Mouse (Mus musculus) midbrain, postnatal 0 days (tissue): Measurements from ENCODE around the gene Mycbp2. TPM values are rescaled to one million over a fixed set of nuclear protein-coding genes. Genes with fewer than 3 reads are reported as not detected.

Experiments
- ATAC-seq: fragments of 200-750 bp; cut with Nextera tagmentation; 2 replicates; pipeline ENCODE4 v1.8.0; 2017; ENCODE audit warnings: moderate number of reproducible peaks, mild to moderate bottlenecking, moderate TSS enrichment, moderate library complexity; ENCODE audit not compliant: low FRiP score
- DNase-seq: peaks from one replicate; pipeline ENCODE4 v3.0.0-alpha.2; 2015; ENCODE audit warnings: low spot score
- H3K27ac ChIP-seq: fragments of 300-500 bp; sonication (generic); 2 replicates; pipeline ENCODE4 v1.5.1; 2014; ENCODE audit warnings: low read depth, mild to moderate bottlenecking, low read length, mixed read lengths
- H3K27me3 ChIP-seq: fragments of 300-500 bp; sonication (generic); 2 replicates; pipeline ENCODE4 v1.6.1; 2014; ENCODE audit warnings: low read length, control low read depth, mixed read lengths; ENCODE audit not compliant: insufficient read depth
- H3K36me3 ChIP-seq: fragments of 300-500 bp; sonication (generic); 2 replicates; pipeline ENCODE4 v1.6.1; 2014; ENCODE audit warnings: low read length, control low read depth, mixed read lengths; ENCODE audit not compliant: insufficient read depth
- H3K4me1 ChIP-seq: fragments of 300-500 bp; sonication (generic); 2 replicates; pipeline ENCODE4 v1.6.1; 2014; ENCODE audit warnings: mild to moderate bottlenecking, control low read depth, antibody characterized with exemption, low read length, mixed read lengths; ENCODE audit not compliant: insufficient read depth
- H3K4me2 ChIP-seq: fragments of 300-500 bp; sonication (generic); 2 replicates; pipeline ENCODE4 v1.6.1; 2014; ENCODE audit warnings: low read depth, mild to moderate bottlenecking, low read length, mixed read lengths; ENCODE audit not compliant: poor library complexity, severe bottlenecking
- H3K4me3 ChIP-seq: fragments of 300-500 bp; sonication (generic); 2 replicates; pipeline ENCODE4 v1.5.1; 2014; ENCODE audit warnings: low read depth, mild to moderate bottlenecking, low read length, moderate library complexity
- H3K9ac ChIP-seq: fragments of 300-500 bp; sonication (generic); replicated peaks from 2 replicates; pipeline ENCODE4 v1.6.1; 2014; ENCODE audit warnings: mild to moderate bottlenecking, low read length, moderate library complexity, mixed read lengths; ENCODE audit not compliant: poor library complexity, severe bottlenecking
- H3K9me3 ChIP-seq: fragments of 300-500 bp; sonication (generic); 2 replicates; pipeline ENCODE4 v1.6.1; 2016; ENCODE audit warnings: low read length, control low read depth
- CTCF ChIP-seq: IDR thresholded peaks from 2 replicates; pipeline ENCODE4 v1.5.1; 2016; ENCODE audit warnings: antibody characterized with exemption, mild to moderate bottlenecking
- WGBS: fragments of 180-500 bp; shearing (Covaris S2); extraction: QIAGEN DNeasy Blood & Tissue Kit; methylation state at CpG from one replicate; pipeline ENCODE4 v1.1.7; 2014; 5-methylcytosine and 5-hydroxymethylcytosine counted together
- polyA plus RNA-seq: library from polyadenylated mRNA; unstranded; fragments of >200 nt; fragmentation: Nextera tagmentation; extraction: Ambion mirVana; gene quantifications from 2 replicates; pipeline ENCODE4 v1.2.1, GENCODE M21; 2015
- total RNA-seq: library from RNA; depleted of rRNA; stranded (reverse); fragments of >200 nt; gene quantifications from 2 replicates; pipeline ENCODE4 v1.2.3, GENCODE M21; 2014

The Mycbp2 gene
- total and polyA plus RNA-seq, 2 experiments from 2014 or later: 64.2 to 110 TPM

DNA sequence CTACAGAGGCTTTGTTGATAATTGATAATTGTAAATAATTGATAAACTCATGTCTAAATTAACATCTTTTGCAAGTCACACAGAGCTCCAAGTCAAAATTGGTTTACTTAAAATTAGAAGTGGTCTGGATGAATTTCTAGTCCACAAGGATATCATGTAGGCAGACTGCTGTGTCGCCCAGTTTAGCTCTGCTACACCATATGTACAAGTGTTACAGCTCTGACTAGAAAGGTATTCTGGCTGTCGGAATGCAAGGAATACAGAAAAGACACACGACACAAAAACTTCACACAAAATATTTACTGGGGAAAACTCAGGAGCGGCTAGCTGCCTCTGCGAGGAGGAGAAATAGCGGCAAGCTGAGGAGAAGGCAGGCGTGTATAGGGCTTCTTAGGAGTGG lies 89.7 kb downstream of the Mycbp2 start:
- 91% methylated on average over 7 of the region's 7 CpGs for WGBS
- H3K4me1 ChIP-seq: no peaks in the 10 kb centered on the region
- no peaks in the 10 kb centered on the region for H3K9me3 ChIP-seq
- no peak overlapping the region for H3K4me2 ChIP-seq
- H3K9ac ChIP-seq: no peak overlapping the region
- H3K27ac ChIP-seq: no peak overlapping the region
- DNase-seq: no peak
- H3K4me3 ChIP-seq: no peak overlapping the region
- no peak for TF ChIP-seq CTCF
- H3K36me3 ChIP-seq: peaks cover 19% of the 10 kb centered on the region; the same call in 1 of the 2 replicates
- H3K27me3 ChIP-seq: no peaks in the 10 kb centered on the region
- ATAC-seq: no peak

- DNase-seq: no peak
- WGBS: 94% methylated on average over 2 of the region's 2 CpGs
- TF ChIP-seq CTCF: no peak
- no peak overlapping the region for H3K9ac ChIP-seq
- no peak for ATAC-seq
- H3K27me3 ChIP-seq: no peaks in the 10 kb centered on the region
- no peak overlapping the region for H3K27ac ChIP-seq
- H3K36me3 ChIP-seq: peaks cover 14% of the 10 kb centered on the region; the same call in 1 of the 2 replicates
- H3K9me3 ChIP-seq: no peaks in the 10 kb centered on the region
- H3K4me2 ChIP-seq: no peak overlapping the region
- no peaks in the 10 kb centered on the region for H3K4me1 ChIP-seq
- H3K4me3 ChIP-seq: no peak overlapping the region
Observed at GRCm38 (mm10) chr14:103254311-103254710, 92.3 kb downstream of the Mycbp2 start.

- Histone ChIP-seq H3K9ac (no peak overlapping the region), H3K4me3 (no peak overlapping the region), H3K4me1 (no peaks in the 10 kb centered on the region), H3K27ac (no peak overlapping the region), H3K36me3 (peaks cover 10% of the 10 kb centered on the region), H3K27me3 (no peaks in the 10 kb centered on the region), H3K9me3 (no peaks in the 10 kb centered on the region), H3K4me2 (no peak overlapping the region)
- ATAC-seq: no peak
- 96% methylated on average over 6 of the region's 6 CpGs for WGBS
- no peak for DNase-seq
- TF ChIP-seq CTCF: no peak
Observed at GRCm38 (mm10) chr14:103242020-103242419, 104.6 kb downstream of the Mycbp2 start.

- ATAC-seq (no peak), DNase-seq (no peak)
- H3K4me3 ChIP-seq: no peak overlapping the region
- no peak overlapping the region for H3K27ac ChIP-seq
- no peak overlapping the region for H3K4me2 ChIP-seq
- no peaks in the 10 kb centered on the region for H3K27me3 ChIP-seq
- WGBS: 91% methylated on average over 6 of the region's 6 CpGs
- no peaks in the 10 kb centered on the region for H3K9me3 ChIP-seq
- H3K4me1 ChIP-seq: no peaks in the 10 kb centered on the region
- H3K9ac ChIP-seq: no peak overlapping the region
- no peak for TF ChIP-seq CTCF
- peaks cover 5% of the 10 kb centered on the region; the same call in 1 of the 2 replicates for H3K36me3 ChIP-seq
Observed at GRCm38 (mm10) chr14:103234770-103235169, 111.8 kb downstream of the Mycbp2 start.

- H3K9ac ChIP-seq: no peak overlapping the region
- no peaks in the 10 kb centered on the region for H3K4me1 ChIP-seq
- TF ChIP-seq CTCF: no peak
- ATAC-seq: no peak; the same call in 1 of the 2 replicates
- no peaks in the 10 kb centered on the region for H3K27me3 ChIP-seq
- 39% methylated on average over 12 of the region's 12 CpGs for WGBS
- no peak overlapping the region for H3K27ac ChIP-seq
- H3K4me3 ChIP-seq: no peak overlapping the region
- H3K9me3 ChIP-seq: no peaks in the 10 kb centered on the region
- DNase-seq: no peak
- peaks cover 5% of the 10 kb centered on the region; the same call in 1 of the 2 replicates for H3K36me3 ChIP-seq
- H3K4me2 ChIP-seq: no peak overlapping the region
Observed at GRCm38 (mm10) chr14:103233640-103234593, 112.7 kb downstream of the Mycbp2 start.

GRCm38 (mm10) chr14:103222356-103222755 lies 124.3 kb downstream of the Mycbp2 start:
- Histone ChIP-seq H3K9me3 (no peaks in the 10 kb centered on the region), H3K9ac (no peak overlapping the region), H3K27ac (no peak overlapping the region), H3K4me1 (no peaks in the 10 kb centered on the region), H3K4me2 (no peak overlapping the region), H3K27me3 (no peaks in the 10 kb centered on the region), H3K36me3 (peaks cover 32% of the 10 kb centered on the region), H3K4me3 (no peak overlapping the region)
- DNase-seq (peak; percentile 68), ATAC-seq (no peak)
- WGBS: 66% methylated on average over 2 of the region's 2 CpGs
- TF ChIP-seq CTCF: no peak
